Mouse (Mus musculus) kidney, adult 2 months (tissue): Measurements from ENCODE around the gene 4931406P16Rik. TPM values are rescaled to one million over a fixed set of nuclear protein-coding genes. Genes with fewer than 3 reads are reported as not detected.
A peak's percentile ranks its signal among the peaks of the same experiment; 100 is the strongest.

Experiments used
- DNase-seq: peaks from one replicate; pipeline ENCODE4 v3.0.0; 2021
- H3K27ac ChIP-seq: fragments of 200-500 bp; 2 replicates; pipeline ENCODE4 v1.5.1; 2012; ENCODE audit warnings: low read depth, low read length, control low read depth, inconsistent platforms; ENCODE audit not compliant: insufficient read depth
- H3K27me3 ChIP-seq: fragments of 200-500 bp; replicated peaks from 2 replicates; pipeline ENCODE4 v1.6.1; 2012; ENCODE audit warnings: mild to moderate bottlenecking, moderate library complexity, low read length, inconsistent platforms; ENCODE audit not compliant: control insufficient read depth, insufficient read depth
- H3K36me3 ChIP-seq: fragments of 200-500 bp; 2 replicates; pipeline ENCODE4 v1.6.1; 2012; ENCODE audit warnings: mild to moderate bottlenecking, moderate library complexity, low read length, inconsistent platforms; ENCODE audit not compliant: control insufficient read depth, insufficient read depth
- H3K4me1 ChIP-seq: fragments of 200-500 bp; 2 replicates; pipeline ENCODE4 v1.6.1; 2011; ENCODE audit warnings: low read length; ENCODE audit not compliant: control insufficient read depth, insufficient read depth
- H3K4me3 ChIP-seq: fragments of 200-500 bp; 2 replicates; pipeline ENCODE4 v1.5.1; 2011; ENCODE audit warnings: mild to moderate bottlenecking, low read depth, low read length, control low read depth; ENCODE audit not compliant: insufficient read depth
- CTCF ChIP-seq: fragments of 200-500 bp; conservative IDR thresholded peaks from 2 replicates; pipeline ENCODE4 v1.5.1; 2011; ENCODE audit warnings: low read depth, mild to moderate bottlenecking, control low read depth, low read length, moderate library complexity, mixed read lengths; ENCODE audit not compliant: insufficient read depth, insufficient read length
- POLR2A ChIP-seq: fragments of 200-500 bp; IDR thresholded peaks from one replicate; pipeline ENCODE4 v1.6.1; 2011; ENCODE audit warnings: low read depth, low read length, control low read depth
- WGBS: fragments of 180-500 bp; shearing (Covaris S2); methylation state at CpG from one replicate; pipeline ENCODE4 v1.1.7; 2018; 5-methylcytosine and 5-hydroxymethylcytosine counted together
- polyA plus RNA-seq: library from polyadenylated mRNA; depleted of rRNA; stranded (reverse); fragments of >200 nt; gene quantifications from 2 replicates; pipeline ENCODE4 v1.2.3, GENCODE M21; 2012; rRNA removed

The 4931406P16Rik gene
- polyA plus RNA-seq, 1 experiment, result 24.6 TPM

GRCm38 (mm10) chr7:34200829-34201228 is 112.5 kb downstream of the 4931406P16Rik start:
- WGBS, result 97% methylated on average over 2 of the region's 2 CpGs
- TF ChIP-seq POLR2A (no peak), CTCF (no peak)
- Histone ChIP-seq H3K4me1 (no peaks in the 10 kb centered on the region), H3K4me3 (no peak overlapping the region), H3K36me3 (peaks cover 9% of the 10 kb centered on the region), H3K27me3 (no peaks in the 10 kb centered on the region), H3K27ac (no peak overlapping the region)
- DNase-seq, result no peak

- Histone ChIP-seq H3K36me3 (peaks cover 3% of the 10 kb centered on the region), H3K4me1 (peaks cover 5% of the 10 kb centered on the region; the same call in 1 of the 2 replicates), H3K27me3 (no peaks in the 10 kb centered on the region), H3K27ac (no peak overlapping the region), H3K4me3 (no peak overlapping the region)
- DNase-seq, result peak; percentile 44
- WGBS, result 48% methylated on average over 3 of the region's 3 CpGs
- TF ChIP-seq POLR2A, result no peak
- peak; percentile 35; the same call in 1 of the 2 replicates for TF ChIP-seq CTCF
Measured at GRCm38 (mm10) chr7:34198346-34198745, 115.0 kb downstream of the 4931406P16Rik start.

- DNase-seq, result peak; percentile 93
- peaks cover 5% of the 10 kb centered on the region; the same call in 1 of the 2 replicates for H3K4me1 ChIP-seq
- H3K27ac ChIP-seq, result peak within 1 kb of the TSS; percentile 66
- no peaks in the 10 kb centered on the region for H3K36me3 ChIP-seq
- H3K27me3 ChIP-seq, result no peaks in the 10 kb centered on the region
- TF ChIP-seq POLR2A (peak; percentile 22), CTCF (no peak)
- H3K4me3 ChIP-seq, result peak within 1 kb of the TSS; percentile 89
- WGBS, result 2% methylated on average over 70 of the region's 70 CpGs
Measured at GRCm38 (mm10) chr7:34196132-34197128, 116.9 kb downstream of the 4931406P16Rik start, which contains the start of gene Pdcd2l. TSS of gene Pdcd2l (minus strand) at chr7:34196661.

- H3K36me3 ChIP-seq, result no peaks in the 10 kb centered on the region
- no peak for DNase-seq
- H3K4me3 ChIP-seq, result peak overlapping the region; percentile 89
- 38% methylated on average over 3 of the region's 3 CpGs for WGBS
- peaks cover 5% of the 10 kb centered on the region; the same call in 1 of the 2 replicates for H3K4me1 ChIP-seq
- H3K27ac ChIP-seq, result no peak overlapping the region
- TF ChIP-seq CTCF (no peak), POLR2A (no peak)
- H3K27me3 ChIP-seq, result no peaks in the 10 kb centered on the region
Measured at GRCm38 (mm10) chr7:34195632-34196031, 117.7 kb downstream of the 4931406P16Rik start.

- DNase-seq, result no peak
- TF ChIP-seq POLR2A, result no peak
- TF ChIP-seq CTCF, result no peak
- no peaks in the 10 kb centered on the region for H3K27me3 ChIP-seq
- no peak overlapping the region for H3K27ac ChIP-seq
- H3K4me1 ChIP-seq, result peaks cover 5% of the 10 kb centered on the region; the same call in 1 of the 2 replicates
- no peaks in the 10 kb centered on the region for H3K36me3 ChIP-seq
- no peak overlapping the region for H3K4me3 ChIP-seq
- WGBS, result 84% methylated on average over 6 of the region's 6 CpGs
Measured at GRCm38 (mm10) chr7:34192825-34193224, 120.5 kb downstream of the 4931406P16Rik start.

GRCm38 (mm10) chr7:34189376-34189989 is 123.9 kb downstream of the 4931406P16Rik start:
- TF ChIP-seq POLR2A, result no peak
- TF ChIP-seq CTCF, result no peak
- no peak for DNase-seq
- Histone ChIP-seq H3K4me3 (no peak overlapping the region), H3K4me1 (no peaks in the 10 kb centered on the region), H3K27me3 (no peaks in the 10 kb centered on the region), H3K36me3 (0 out of 2 replicates have a peak, but pooled peaks cover 1% of the 10 kb centered on the region), H3K27ac (no peak overlapping the region)
- 88% methylated on average over 12 of the region's 12 CpGs for WGBS

Other genes starting within 250 kb of the 4931406P16Rik start
- gene Scgb1b30, start 218.1 kb downstream of the 4931406P16Rik start, polyA plus RNA-seq, result not detected in 2 replicates
- gene Wtip, start 180.3 kb downstream of the 4931406P16Rik start, polyA plus RNA-seq, result 22.6 and 28.7 TPM in 2 replicates
- 28.4 and 32.7 TPM in 2 replicates for gene Uba2, start 144.0 kb downstream of the 4931406P16Rik start, polyA plus RNA-seq
- 22.8 and 25.1 TPM in 2 replicates for gene Pdcd2l, start 116.9 kb downstream of the 4931406P16Rik start, polyA plus RNA-seq
- 413 and 444 TPM in 2 replicates for gene Gpi1, start 83.2 kb downstream of the 4931406P16Rik start, polyA plus RNA-seq
- gene Gm6096, start 62.5 kb downstream of the 4931406P16Rik start, polyA plus RNA-seq, result not detected in 2 replicates
- 41.5 and 48.1 TPM in 2 replicates for gene Lsm14a, start 79.8 kb upstream of the 4931406P16Rik start, polyA plus RNA-seq